Mouse (Mus musculus) cerebellum, adult 2 months (tissue): ENCODE data around the gene Ebf4. TPM values are rescaled to one million over a fixed set of nuclear protein-coding genes. Genes with fewer than 3 reads are reported as not detected.
A peak's percentile ranks its signal among the peaks of the same experiment; 100 is the strongest.

Experiments
- DNase-seq, 2 experiments: peaks; one replicate each; pipeline ENCODE4 v3.0.0; 2021
- H3K27ac ChIP-seq: fragments of 200-500 bp; 2 replicates; pipeline ENCODE4 v1.5.1; 2012; ENCODE audit warnings: low read length, control low read depth, inconsistent platforms; ENCODE audit not compliant: insufficient read depth
- H3K27me3 ChIP-seq: fragments of 200-500 bp; 2 replicates; pipeline ENCODE4 v1.6.1; 2012; ENCODE audit warnings: inconsistent platforms, mild to moderate bottlenecking, low read length, moderate library complexity; ENCODE audit not compliant: control insufficient read depth, insufficient read depth
- H3K4me1 ChIP-seq: fragments of 200-500 bp; 2 replicates; pipeline ENCODE4 v1.6.1; 2011; ENCODE audit warnings: low read length; ENCODE audit not compliant: control insufficient read depth, insufficient read depth
- H3K4me3 ChIP-seq: fragments of 200-500 bp; replicated peaks from 2 replicates; pipeline ENCODE3; 2011; ENCODE audit warnings: mild to moderate bottlenecking, low read depth, low read length, control low read depth; ENCODE audit not compliant: insufficient read depth
- CTCF ChIP-seq: fragments of 200-500 bp; IDR thresholded peaks from 2 replicates; pipeline ENCODE4 v1.5.1; 2011; ENCODE audit warnings: low read depth, mild to moderate bottlenecking, control low read depth, low read length, moderate library complexity, borderline replicate concordance; ENCODE audit not compliant: insufficient read depth
- POLR2A ChIP-seq: fragments of 200-500 bp; IDR thresholded peaks from 2 replicates; pipeline ENCODE4 v1.6.1; 2011; ENCODE audit warnings: low read length, control low read depth, borderline replicate concordance; ENCODE audit not compliant: insufficient read depth
- WGBS: fragments of 180-500 bp; shearing (Covaris S2); methylation state at CpG from one replicate; pipeline ENCODE4 v1.1.7; 2018; 5-methylcytosine and 5-hydroxymethylcytosine counted together
- polyA plus RNA-seq: library from polyadenylated mRNA; depleted of rRNA; stranded (reverse); fragments of >200 nt; gene quantifications from 2 replicates; pipeline ENCODE4 v1.2.3, GENCODE M21; 2012

Gene Ebf4
- polyA plus RNA-seq, 1 experiment, result 10.2 TPM

DNA sequence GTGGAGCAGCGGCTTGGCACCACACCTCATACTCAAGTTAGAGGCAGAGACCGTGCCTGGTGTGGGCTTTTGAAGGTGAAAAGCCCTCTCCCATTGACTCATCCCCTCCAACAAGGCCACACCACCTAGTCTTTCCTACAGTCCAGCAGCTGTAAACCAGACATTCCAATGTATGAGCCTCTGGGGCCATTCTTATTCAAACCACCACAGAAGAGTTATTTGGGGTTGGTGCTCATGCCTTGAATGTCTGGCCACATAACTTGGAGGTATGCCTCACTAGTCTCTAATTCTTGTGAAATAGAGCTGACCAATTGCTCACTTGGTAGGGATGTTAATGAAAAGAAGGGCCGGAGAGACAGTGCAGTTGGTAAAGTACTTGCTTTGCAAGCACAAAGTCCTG, 55.4 kb downstream of the Ebf4 start:
- Histone ChIP-seq H3K4me1 (no peaks in the 10 kb centered on the region), H3K27me3 (no peaks in the 10 kb centered on the region), H3K4me3 (no peak overlapping the region), H3K27ac (no peak overlapping the region)
- DNase-seq, result no peak
- WGBS, result 87% methylated on average over 3 of the region's 3 CpGs
- TF ChIP-seq POLR2A (no peak), CTCF (no peak)

DNA sequence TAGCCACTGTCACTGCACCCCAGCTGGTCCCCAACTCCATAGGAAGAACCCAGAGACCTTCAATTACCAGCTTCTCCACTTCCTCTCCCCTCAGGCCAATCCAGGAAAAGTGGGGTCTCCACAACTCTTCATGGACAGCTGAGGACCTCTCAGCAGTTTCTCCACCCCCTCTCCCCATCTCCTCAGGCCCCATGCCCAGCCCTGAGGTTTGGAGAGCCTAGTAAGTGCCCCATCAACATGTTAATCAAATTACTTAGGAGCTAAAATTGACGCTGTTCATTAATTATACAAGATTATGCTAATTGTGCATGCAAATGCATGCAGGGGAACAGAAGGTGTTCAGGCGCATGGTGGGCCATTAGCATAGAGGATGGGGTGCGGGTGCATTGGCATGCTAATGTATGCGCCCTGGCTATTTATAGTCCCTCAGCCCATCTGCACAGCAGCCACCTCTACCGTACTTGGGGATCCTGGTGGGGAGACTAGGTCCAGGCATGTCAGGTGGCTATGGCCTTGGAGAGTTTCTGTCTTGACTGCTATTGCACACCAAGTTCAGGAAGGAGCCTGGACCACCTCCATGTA, 56.9 kb downstream of the Ebf4 start:
- TF ChIP-seq POLR2A (no peak), CTCF (no peak)
- no peaks in the 10 kb centered on the region for H3K27me3 ChIP-seq
- H3K27ac ChIP-seq, result no peak overlapping the region
- DNase-seq, result no peak
- H3K4me3 ChIP-seq, result no peak overlapping the region
- WGBS, result 12% methylated on average over 5 of the region's 5 CpGs
- no peaks in the 10 kb centered on the region for H3K4me1 ChIP-seq

DNA sequence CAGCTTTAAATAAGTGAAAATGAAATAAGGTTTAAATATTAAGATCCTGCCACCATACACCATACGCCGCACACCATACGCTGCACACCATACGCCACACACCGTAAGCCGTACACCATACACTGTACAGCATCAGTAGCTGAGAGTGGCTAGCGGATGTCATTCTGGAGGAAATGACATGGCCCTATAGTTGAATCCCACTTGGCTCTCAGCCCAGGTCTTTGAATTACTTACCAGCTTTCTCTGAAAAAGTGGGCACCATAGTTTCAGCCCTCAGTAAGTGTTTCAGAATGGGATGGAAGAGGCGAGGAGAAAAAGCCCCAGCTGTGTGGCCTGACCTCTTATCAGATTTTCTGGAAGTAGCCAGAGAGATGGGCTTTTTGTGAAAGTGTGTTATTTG, 58.4 kb downstream of the Ebf4 start:
- TF ChIP-seq POLR2A (no peak), CTCF (no peak)
- Histone ChIP-seq H3K4me1 (no peaks in the 10 kb centered on the region), H3K27me3 (no peaks in the 10 kb centered on the region), H3K4me3 (no peak overlapping the region), H3K27ac (no peak overlapping the region)
- 88% methylated on average over 8 of the region's 8 CpGs for WGBS
- no peak for DNase-seq

DNA sequence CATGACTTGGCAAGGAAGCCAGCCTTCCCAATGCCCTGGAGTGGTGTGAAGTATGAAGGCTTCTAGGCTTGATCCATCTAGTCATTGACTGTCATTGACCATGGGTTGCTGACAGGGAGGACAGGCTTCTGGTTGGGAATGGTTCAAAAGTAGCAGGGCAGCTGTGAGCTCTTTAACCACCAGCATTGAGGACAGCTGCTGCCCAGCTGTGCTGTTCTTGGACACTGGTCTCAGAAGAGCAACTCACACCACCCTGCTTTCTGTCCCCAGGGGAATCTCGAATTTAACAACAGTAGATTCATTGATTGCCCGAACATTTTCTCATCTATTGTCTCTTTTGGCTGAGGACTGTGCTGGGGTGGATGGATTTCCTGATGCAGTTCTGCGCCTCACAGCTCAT, 58.9 kb downstream of the Ebf4 start:
- Histone ChIP-seq H3K4me3 (no peak overlapping the region), H3K4me1 (no peaks in the 10 kb centered on the region), H3K27ac (no peak overlapping the region), H3K27me3 (no peaks in the 10 kb centered on the region)
- TF ChIP-seq POLR2A (no peak), CTCF (no peak)
- no peak for DNase-seq
- WGBS, result 67% methylated on average over 3 of the region's 3 CpGs

DNA sequence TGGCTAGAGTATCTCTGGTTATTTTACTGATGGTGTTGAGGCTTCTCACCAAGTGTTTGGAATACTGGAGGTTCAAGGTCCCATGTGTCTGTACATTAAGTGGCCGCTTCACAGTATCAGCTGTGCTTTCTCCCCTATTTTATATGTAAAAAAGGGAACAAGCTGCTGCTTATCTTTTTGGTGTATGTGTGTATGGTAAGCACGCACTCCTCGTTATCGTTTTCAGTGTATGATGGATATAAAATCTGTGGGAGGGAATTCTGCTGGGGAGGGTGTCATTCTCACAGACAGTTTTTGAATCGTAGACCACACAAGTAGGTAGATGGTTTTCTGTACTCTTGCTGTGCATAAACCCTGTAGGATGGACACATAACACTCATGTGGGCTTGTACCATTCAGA, 62.6 kb downstream of the Ebf4 start:
- Histone ChIP-seq H3K4me3 (no peak overlapping the region), H3K27me3 (peaks cover 2% of the 10 kb centered on the region; the same call in 1 of the 2 replicates), H3K4me1 (no peaks in the 10 kb centered on the region), H3K27ac (no peak overlapping the region)
- WGBS, result 91% methylated on average over 5 of the region's 5 CpGs
- no peak for DNase-seq
- TF ChIP-seq CTCF, result no peak
- TF ChIP-seq POLR2A, result no peak

DNA sequence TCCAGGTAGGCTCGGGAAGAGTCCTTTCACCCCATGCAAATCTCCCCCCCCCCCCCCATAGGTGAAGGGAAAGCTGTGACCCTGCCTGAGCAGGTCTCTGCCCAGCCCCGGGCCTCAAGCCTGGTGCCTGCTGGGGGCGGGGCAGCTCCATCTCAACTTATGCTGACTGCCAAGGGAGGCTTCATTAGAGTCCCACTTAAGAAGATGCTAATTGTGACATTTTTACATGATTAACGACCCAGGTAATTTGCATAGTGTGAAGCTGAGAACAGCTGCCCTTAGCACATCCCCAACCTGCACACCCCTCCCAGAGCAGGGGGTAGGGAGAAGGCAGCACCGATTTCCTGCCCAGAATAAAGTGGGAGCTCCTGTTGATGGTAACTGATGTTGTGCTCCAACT, 63.9 kb downstream of the Ebf4 start:
- 28% methylated on average over 5 of the region's 5 CpGs for WGBS
- H3K4me1 ChIP-seq, result no peaks in the 10 kb centered on the region
- TF ChIP-seq CTCF (no peak), POLR2A (no peak)
- H3K27me3 ChIP-seq, result peaks cover 2% of the 10 kb centered on the region; the same call in 1 of the 2 replicates
- no peak overlapping the region for H3K4me3 ChIP-seq
- no peak overlapping the region for H3K27ac ChIP-seq
- no peak for DNase-seq

- H3K4me1 ChIP-seq, result no peaks in the 10 kb centered on the region
- no peak overlapping the region for H3K4me3 ChIP-seq
- TF ChIP-seq POLR2A (no peak), CTCF (peak; percentile 39; the same call in 1 of the 2 replicates)
- peaks cover 3% of the 10 kb centered on the region; the same call in 1 of the 2 replicates for H3K27me3 ChIP-seq
- WGBS, result 5% methylated on average over 14 of the region's 14 CpGs
- no peak overlapping the region for H3K27ac ChIP-seq
- DNase-seq, result peak; percentile 11 to 20
Observed at GRCm38 (mm10) chr2:130362511-130363026, 67.6 kb downstream of the Ebf4 start.
